Mouse (Mus musculus) spleen, adult 2 months (tissue): ENCODE measurements at regions not wholly inside any gene's neighbourhood (a gene's known extent, or its start where the extent isn't known, plus 50 kb on each side); places are given as distances from the start of the nearest gene placed in this dataset.
"Not testable (repeated sequence)": the region's sequence is repeated elsewhere in the genome, so short reads cannot be mapped to it uniquely, and the experiment has no call there.

Experiments used
- DNase-seq, 2 experiments: peaks; one replicate each; pipeline versions ENCODE4 v3.0.0 to v3.0.0-alpha.2; 2012 to 2021; ENCODE audit warnings: low spot score in 2 of 2, low read depth in 1 of 2
- H3K27ac ChIP-seq: fragments of 200-500 bp; 2 replicates; pipeline ENCODE4 v1.5.1; 2012; ENCODE audit warnings: low read length, inconsistent platforms; ENCODE audit not compliant: insufficient read depth
- H3K27me3 ChIP-seq: fragments of 200-500 bp; 2 replicates; pipeline ENCODE4 v1.6.1; 2012; ENCODE audit warnings: mild to moderate bottlenecking, moderate library complexity, low read length, inconsistent platforms; ENCODE audit not compliant: control insufficient read depth, insufficient read depth
- H3K36me3 ChIP-seq: fragments of 200-500 bp; 2 replicates; pipeline ENCODE4 v1.6.1; 2012; ENCODE audit warnings: mild to moderate bottlenecking, low read length, inconsistent platforms; ENCODE audit not compliant: control insufficient read depth, insufficient read depth
- H3K4me1 ChIP-seq: fragments of 200-500 bp; 2 replicates; pipeline ENCODE4 v1.6.1; 2011; ENCODE audit warnings: inconsistent platforms; ENCODE audit not compliant: control insufficient read depth, insufficient read depth, insufficient read length
- H3K4me3 ChIP-seq: fragments of 200-500 bp; 2 replicates; pipeline ENCODE4 v1.5.1; 2011; ENCODE audit warnings: mild to moderate bottlenecking, inconsistent platforms; ENCODE audit not compliant: insufficient read depth, insufficient read length; ENCODE audit errors: extremely low read depth
- CTCF ChIP-seq: fragments of 200-500 bp; IDR thresholded peaks from 2 replicates; pipeline ENCODE4 v1.5.1; 2011; ENCODE audit warnings: mild to moderate bottlenecking, inconsistent platforms; ENCODE audit not compliant: insufficient read depth, insufficient read length, insufficient replicate concordance; ENCODE audit errors: extremely low read depth
- POLR2A ChIP-seq: fragments of 200-500 bp; IDR thresholded peaks from 2 replicates; pipeline ENCODE4 v1.6.1; 2011; ENCODE audit warnings: low read depth, low read length, inconsistent platforms
- WGBS: fragments of 180-500 bp; shearing (Covaris S2); methylation state at CpG from one replicate; pipeline ENCODE4 v1.1.7; 2018; 5-methylcytosine and 5-hydroxymethylcytosine counted together

DNA sequence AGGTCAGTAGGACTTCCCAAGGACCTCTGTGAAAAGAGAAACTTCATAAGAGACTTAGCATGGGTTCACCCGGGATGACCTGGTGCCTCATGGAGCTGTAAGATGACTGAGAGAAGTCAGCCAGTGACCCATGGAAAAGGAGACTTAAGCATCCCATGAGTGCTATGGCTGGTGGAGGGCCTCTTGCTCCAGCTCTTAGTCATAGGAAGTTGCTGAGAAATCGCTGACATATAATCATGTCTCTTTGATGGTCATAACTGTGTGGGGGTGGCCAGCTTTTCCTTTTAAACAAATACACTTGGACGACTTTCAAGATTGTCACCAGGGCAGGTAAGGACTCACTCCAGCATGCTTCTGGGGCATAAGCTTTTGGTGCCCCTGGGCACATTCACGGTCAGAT lies 290.5 kb downstream of the 4933412E24Rik start:
- H3K4me3 ChIP-seq, result no peak overlapping the region
- no peaks in the 10 kb centered on the region for H3K27me3 ChIP-seq
- TF ChIP-seq CTCF (no peak), POLR2A (no peak)
- no peak overlapping the region for H3K27ac ChIP-seq
- 76% methylated on average over 4 of the region's 4 CpGs for WGBS
- H3K4me1 ChIP-seq, result peaks cover 17% of the 10 kb centered on the region; the same call in 1 of the 2 replicates
- no peaks in the 10 kb centered on the region for H3K36me3 ChIP-seq
- no peak for DNase-seq

- 88% methylated on average over 2 of the region's 2 CpGs for WGBS
- no peak overlapping the region for H3K27ac ChIP-seq
- no peak overlapping the region for H3K4me3 ChIP-seq
- TF ChIP-seq CTCF, result no peak
- no peak for TF ChIP-seq POLR2A
- no peaks in the 10 kb centered on the region for H3K36me3 ChIP-seq
- H3K4me1 ChIP-seq, result peaks cover 10% of the 10 kb centered on the region; the same call in 1 of the 2 replicates
- no peak for DNase-seq
- H3K27me3 ChIP-seq, result no peaks in the 10 kb centered on the region
These were observed 293.6 kb downstream of the 4933412E24Rik start for GRCm38 (mm10) chr15:59722661-59723413.

DNA sequence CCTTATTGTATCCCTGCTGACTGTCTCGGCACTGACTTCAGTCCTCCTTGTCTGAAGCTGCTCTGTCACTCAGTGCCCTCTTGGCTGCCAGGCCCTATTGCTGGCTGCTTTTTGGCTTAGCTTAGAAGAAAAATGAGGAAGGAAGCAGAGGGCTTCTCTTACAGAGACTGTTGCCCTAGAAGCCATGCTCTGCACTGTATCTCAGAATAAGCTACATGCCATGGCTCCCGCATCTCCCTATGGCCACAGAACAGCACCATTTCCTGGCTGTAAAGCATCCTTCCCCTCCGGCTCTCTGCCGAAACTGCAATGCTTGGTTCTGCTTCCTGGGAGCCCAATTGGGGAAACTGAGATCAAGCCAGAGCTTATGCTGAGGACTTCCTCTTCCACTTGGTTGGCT lies 295.0 kb downstream of the 4933412E24Rik start:
- peak overlapping the region; percentile 17; the same call in 1 of the 2 replicates for H3K27ac ChIP-seq

GRCm38 (mm10) chr15:59721018-59721417 lies 295.4 kb downstream of the 4933412E24Rik start:
- no peak overlapping the region for H3K4me3 ChIP-seq
- no peaks in the 10 kb centered on the region for H3K27me3 ChIP-seq
- WGBS, result 34% methylated on average over 6 of the region's 6 CpGs
- H3K27ac ChIP-seq, result peak overlapping the region; percentile 17; the same call in 1 of the 2 replicates
- H3K36me3 ChIP-seq, result no peaks in the 10 kb centered on the region
- peak in 1 of 2 experiments; percentile 27 for DNase-seq
- no peak for TF ChIP-seq POLR2A
- TF ChIP-seq CTCF, result no peak
- peaks cover 10% of the 10 kb centered on the region; the same call in 1 of the 2 replicates for H3K4me1 ChIP-seq

More for the DNA sequence above, 295.0 kb downstream of the 4933412E24Rik start:
- Histone ChIP-seq H3K4me3 (no peak overlapping the region), H3K36me3 (no peaks in the 10 kb centered on the region), H3K27me3 (no peaks in the 10 kb centered on the region), H3K4me1 (peaks cover 10% of the 10 kb centered on the region; the same call in 1 of the 2 replicates)
- TF ChIP-seq POLR2A, result no peak
- no peak for TF ChIP-seq CTCF
- DNase-seq, result no peak
- WGBS, result 28% methylated on average over 4 of the region's 4 CpGs

DNA sequence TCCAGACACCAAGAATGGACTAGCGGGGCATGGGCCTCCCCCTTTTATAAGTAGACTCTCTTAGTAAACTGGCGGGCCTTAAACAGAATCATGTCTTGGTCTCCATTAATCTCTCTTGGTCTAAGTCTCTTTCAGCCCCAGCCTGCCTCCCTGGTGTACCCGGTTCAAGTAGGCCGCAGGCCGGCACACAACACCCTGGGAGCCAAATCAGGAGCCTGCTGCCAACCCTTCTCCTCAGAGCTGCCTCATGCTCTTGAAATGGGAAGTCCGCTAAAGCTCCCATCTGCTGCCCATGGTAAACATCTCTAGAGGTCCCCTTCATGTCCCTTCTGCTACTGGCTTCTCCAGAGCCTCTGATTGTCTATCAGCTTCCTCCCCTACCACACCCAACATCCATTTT lies 296.3 kb downstream of the 4933412E24Rik start:
- WGBS, result 75% methylated on average over 6 of the region's 6 CpGs
- no peaks in the 10 kb centered on the region for H3K27me3 ChIP-seq
- no peak overlapping the region for H3K27ac ChIP-seq
- peaks cover 10% of the 10 kb centered on the region; the same call in 1 of the 2 replicates for H3K4me1 ChIP-seq
- no peaks in the 10 kb centered on the region for H3K36me3 ChIP-seq
- no peak for DNase-seq
- no peak overlapping the region for H3K4me3 ChIP-seq
- TF ChIP-seq CTCF (no peak), POLR2A (no peak)

GRCm38 (mm10) chr15:59719383-59720128 lies 296.9 kb downstream of the 4933412E24Rik start:
- not testable (repeated sequence) for H3K27me3 ChIP-seq, DNase-seq, H3K27ac ChIP-seq, H3K4me3 ChIP-seq, H3K36me3 ChIP-seq
- 49% methylated on average over 6 of the region's 6 CpGs for WGBS
- H3K4me1 ChIP-seq, result peaks cover 14% of the 10 kb centered on the region; the same call in 1 of the 2 replicates

- no peak overlapping the region for H3K4me3 ChIP-seq
- TF ChIP-seq POLR2A, result no peak
- no peak for TF ChIP-seq CTCF
- DNase-seq, result no peak
- peaks cover 29% of the 10 kb centered on the region for H3K4me1 ChIP-seq
- no peaks in the 10 kb centered on the region for H3K27me3 ChIP-seq
- H3K36me3 ChIP-seq, result no peaks in the 10 kb centered on the region
- H3K27ac ChIP-seq, result no peak overlapping the region
- WGBS, result 30% methylated on average over 6 of the region's 6 CpGs
These were observed 299.5 kb downstream of the 4933412E24Rik start for GRCm38 (mm10) chr15:59716872-59717271.
